Mouse (Mus musculus) heart, postnatal 0 days (tissue): ENCODE measurements at regions not wholly inside any gene's neighbourhood (a gene's known extent, or its start where the extent isn't known, plus 50 kb on each side); places are given as distances from the start of the nearest gene placed in this dataset.

Source experiments
- CTCF ChIP-seq: IDR thresholded peaks from 2 replicates; pipeline ENCODE4 v1.5.1; 2016; ENCODE audit warnings: antibody characterized with exemption, control low read depth, low read depth
- EP300 ChIP-seq: IDR thresholded peaks from 2 replicates; pipeline ENCODE4 v1.6.1; 2016; ENCODE audit warnings: antibody characterized with exemption, low read depth

DNA sequence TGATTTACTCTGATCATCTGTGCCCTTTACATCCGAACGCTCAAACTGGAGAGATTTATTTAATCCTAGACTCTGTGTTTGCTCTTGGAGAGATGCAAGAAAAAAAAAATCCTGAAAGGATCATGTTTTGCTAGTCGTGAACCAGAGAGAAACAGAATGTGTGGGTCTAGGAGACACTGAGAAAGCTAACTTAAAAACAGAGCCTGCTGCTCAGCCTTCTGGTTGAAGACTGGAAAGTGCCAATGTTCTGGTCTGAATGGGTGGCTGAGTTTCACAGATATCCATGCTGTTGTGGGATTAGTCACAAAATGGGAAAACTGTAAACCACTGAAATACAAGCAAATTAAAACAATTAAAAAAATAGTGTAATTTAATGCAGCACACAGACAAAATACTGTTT is 259.7 kb downstream of the Ube2cbp start:
- TF ChIP-seq EP300 = no peak
- no peak for TF ChIP-seq CTCF
